Mouse (Mus musculus): ENCODE measurements at regions not wholly inside any gene's neighbourhood (a gene's known extent, or its start where the extent isn't known, plus 50 kb on each side); places are given as distances from the start of the nearest gene placed in this dataset.
A peak's percentile ranks its signal among the peaks of the same experiment; 100 is the strongest.
"Not testable (repeated sequence)": the region's sequence is repeated elsewhere in the genome, so short reads cannot be mapped to it uniquely, and the experiment has no call there.

DNA sequence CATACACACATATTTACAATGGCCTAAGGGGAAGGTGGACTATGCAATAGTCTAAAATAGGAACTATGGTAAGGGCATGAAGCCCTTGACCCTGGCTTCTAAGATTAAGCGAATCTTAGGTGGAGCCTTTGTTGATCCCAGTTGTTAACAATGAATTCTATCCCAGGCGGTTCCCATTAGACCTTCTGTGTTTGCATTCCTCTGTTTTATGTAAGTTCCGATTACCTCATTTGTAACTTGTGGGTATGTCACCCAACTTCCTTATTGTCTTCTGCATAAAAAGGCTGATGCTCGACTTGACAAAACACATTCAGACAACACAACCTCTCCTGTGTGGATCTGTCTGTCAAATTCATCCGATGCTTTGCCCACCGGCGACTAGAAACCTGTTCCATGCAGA lies 335.6 kb downstream of the Gm11232 start:
- DNase-seq (ENCODE audit: low spot score) = not testable (repeated sequence)

DNA sequence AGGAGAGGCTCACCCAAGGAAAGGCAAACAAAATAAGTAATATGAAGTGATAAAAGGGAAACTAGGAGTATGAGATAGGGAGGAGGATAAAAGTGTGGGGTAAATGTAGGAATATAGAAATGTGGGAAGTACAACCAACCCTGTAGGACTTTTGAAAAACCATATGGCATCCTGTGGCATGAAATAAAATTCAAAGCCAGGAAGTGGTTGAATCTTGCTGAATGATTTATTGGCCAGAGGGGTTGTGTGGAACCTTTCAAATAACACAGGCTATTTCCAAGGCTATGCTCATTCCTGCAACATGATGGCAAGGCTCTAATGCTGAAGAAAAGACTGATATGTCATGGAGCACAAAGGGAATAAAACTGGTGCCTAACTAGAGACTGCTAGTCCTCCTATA lies 347.9 kb downstream of the Gm11232 start:
- DNase-seq (ENCODE audit: low spot score) = no peak

DNA sequence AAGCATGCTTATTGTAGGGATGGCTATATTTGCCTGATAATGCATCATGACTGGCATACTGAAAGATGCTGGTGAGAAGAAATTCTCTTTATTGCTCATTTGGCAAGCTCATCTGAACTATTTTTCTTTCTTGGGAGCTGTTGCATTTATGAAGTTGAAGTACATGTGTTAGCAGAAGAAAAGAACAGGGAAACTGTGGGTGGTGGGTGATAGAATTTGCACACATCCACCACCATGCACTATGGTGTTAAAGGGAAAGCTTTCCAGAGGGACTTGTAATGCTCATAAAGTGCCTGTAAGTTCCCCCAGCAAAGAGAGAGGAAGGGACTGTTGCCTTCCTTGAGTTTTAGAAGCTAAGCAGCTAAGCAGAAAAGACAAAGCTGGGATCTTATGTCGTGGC lies 367.3 kb downstream of the Gm11232 start:
- DNase-seq (ENCODE audit: low spot score) = no peak

DNA sequence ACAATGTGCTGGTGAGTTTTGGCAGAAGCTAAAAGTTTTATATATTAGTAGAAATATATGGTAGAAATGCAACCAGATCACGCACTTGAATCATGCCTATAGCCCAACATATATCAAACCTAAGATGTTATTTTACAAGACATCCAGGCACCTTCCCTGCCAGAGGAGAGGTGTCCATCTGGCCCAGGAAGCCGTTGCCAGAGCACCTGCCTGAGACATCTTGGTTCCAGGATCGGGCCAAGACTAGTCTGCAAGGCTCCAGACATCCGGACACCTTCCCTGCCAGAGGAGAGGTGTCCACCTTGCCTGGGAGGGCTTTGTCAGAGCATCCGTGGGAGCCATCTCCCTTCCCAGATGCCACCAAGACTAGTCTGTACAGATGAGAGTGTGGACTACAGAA lies 388.5 kb downstream of the Gm11232 start:
- DNase-seq (ENCODE audit: low spot score) = no peak

DNA sequence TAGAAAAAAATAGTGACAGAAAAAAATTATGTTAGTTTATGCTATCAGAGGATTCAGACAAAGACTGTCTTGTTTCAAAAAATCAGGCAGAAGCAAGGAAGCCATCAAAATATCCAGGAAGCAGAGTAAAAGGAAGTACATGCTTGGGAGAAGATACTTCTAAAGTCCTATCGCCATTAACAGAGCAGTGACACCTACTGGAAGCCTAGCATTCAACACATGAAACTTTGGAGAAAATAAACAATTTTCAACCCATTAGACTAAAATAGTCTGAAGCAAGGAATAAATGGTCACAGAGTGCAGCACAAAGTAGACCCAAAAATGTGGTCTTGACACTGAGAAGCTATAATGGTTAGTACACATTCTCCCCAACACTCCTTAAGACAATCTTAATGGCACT lies 394.0 kb downstream of the Gm11232 start:
- DNase-seq (ENCODE audit: low spot score) = no peak

DNA sequence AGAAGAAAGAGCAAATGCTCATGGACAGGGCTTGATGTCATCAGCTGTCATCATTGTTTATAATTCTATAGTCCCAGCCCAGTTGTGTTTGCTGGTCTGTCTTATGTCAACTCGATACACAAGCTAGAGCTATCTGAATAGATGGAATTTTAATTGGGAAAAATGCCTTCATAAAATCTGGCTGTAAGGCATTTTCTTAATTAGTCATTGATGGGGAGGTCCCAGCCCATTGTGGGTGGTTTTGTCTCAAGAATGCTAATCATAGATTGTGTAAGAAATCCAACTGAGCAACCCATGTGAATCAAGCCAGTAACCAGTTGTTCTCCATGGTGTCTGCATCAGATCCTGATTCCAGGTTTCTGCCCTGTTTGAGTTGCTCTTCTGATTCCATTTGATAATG lies 400.1 kb downstream of the Gm11232 start:
- no peak for DNase-seq (ENCODE audit: low spot score)

DNA sequence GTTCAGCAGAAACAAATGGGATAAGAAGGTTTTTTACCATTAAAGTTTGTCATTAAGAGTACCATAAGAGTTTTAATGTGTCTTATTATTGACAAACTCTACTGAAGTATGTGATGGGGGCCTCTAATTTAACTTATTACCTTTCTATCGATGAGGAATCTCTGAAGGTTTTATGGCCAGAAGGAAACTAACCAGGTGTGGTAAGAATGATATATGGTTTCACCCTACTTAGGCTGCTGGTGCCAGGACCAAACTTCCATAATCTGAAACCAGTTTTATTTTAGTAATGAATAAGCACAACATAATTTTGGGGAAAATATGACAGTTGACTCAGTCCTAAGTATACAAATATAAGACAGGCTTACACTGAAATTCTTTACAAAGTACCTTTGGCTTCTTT lies 401.1 kb downstream of the Gm11232 start:
- no peak for DNase-seq (ENCODE audit: low spot score)

DNA sequence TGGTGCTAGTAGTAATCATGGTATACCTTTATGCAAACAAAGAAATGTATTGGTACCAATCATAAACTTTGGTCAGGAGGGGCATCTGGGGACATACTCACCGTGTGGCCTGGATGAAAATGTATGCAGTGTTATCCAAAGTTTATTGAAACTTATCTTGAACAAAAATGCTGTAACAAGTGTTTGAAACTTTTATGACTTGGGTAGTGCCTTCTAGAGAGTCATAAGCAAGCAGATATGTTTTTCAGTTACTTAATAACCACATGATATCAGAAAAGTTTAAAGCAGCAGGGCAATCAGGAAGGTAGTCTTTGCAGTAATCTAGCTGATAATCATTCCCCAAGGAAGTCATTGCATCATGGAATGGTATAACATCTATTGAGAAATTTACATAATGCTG lies 401.5 kb downstream of the Gm11232 start:
- DNase-seq (ENCODE audit: low spot score) = no peak

DNA sequence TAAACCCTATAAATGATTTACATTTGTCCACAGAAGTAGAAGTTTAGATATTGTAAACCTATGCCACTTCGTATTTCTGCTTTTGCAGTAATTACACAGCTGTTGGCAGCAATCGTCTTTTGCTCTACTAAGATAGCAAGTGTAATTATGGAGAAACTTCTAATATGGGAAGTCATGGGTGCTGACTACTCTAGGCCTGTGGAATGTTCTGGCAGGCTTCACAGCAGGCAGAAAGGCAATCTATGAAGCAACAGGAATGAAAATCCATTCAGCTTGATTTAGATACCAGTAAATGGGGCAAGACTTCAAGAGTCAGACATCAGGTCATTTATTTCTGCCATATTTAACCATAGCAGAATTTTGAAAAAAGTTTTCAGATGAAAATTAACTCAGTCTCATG lies 405.9 kb downstream of the Gm11232 start:
- DNase-seq (ENCODE audit: low spot score) = peak; percentile 6

DNA sequence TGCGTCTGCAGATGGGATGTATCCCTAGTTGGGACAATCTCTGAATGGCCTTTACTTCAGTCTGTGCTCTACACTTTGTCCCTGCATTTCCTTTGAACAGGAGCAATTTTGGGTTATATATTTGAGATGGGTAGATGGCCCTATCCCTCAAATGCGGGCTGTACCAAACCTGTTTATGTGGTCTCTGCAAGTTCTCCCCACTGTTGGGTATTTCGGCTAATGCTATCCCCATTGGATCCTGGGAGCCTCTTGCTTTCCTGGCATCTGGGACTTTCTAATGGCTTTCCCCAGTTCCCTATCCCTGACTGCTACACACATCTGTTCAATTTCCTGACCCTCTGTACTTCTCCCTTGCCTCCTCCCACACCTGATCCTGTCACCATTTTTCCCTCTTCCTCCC lies 414.7 kb downstream of the Gm11232 start:
- no peak for DNase-seq (ENCODE audit: low spot score)

DNA sequence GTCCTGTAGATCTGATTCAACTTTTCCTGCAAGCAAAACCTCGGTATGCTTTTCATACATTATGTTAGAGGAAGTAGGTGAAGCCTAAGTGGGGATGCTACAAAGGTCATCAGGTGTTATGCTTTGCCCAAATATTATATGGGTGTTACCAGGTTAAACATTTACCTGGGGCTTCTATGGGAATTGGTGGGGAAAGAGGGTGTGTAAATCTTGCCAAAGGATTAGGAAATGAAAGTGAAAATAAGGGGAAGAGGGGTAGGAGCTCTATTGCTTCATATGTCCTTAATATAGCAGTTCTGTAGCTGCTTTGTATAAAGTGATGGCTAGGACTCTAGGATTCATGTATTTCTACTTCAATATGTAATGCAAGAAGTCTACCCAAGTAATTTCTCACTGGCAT lies 419.2 kb downstream of the Gm11232 start:
- DNase-seq (ENCODE audit: low spot score) = no peak

DNA sequence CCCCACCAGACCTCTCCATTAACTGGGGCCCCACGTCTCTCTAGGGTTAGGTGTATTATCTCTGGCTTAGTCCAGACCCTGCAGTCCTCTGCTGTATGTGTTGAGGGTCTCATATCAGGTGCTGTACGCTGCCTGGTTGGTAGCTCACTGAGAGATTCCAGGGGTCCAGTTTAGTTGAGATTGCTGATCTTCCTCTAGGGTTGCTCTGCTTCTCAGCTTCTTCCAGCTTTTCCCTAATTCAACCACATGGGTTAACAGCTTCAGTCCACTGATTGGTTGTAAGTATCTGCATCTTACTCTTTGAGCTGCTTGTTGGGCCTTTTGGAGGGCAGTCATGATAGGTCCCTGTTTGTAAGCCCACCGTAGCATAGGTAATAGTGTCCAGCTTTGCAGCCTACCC lies 425.1 kb downstream of the Gm11232 start:
- no peak for DNase-seq (ENCODE audit: low spot score)

DNA sequence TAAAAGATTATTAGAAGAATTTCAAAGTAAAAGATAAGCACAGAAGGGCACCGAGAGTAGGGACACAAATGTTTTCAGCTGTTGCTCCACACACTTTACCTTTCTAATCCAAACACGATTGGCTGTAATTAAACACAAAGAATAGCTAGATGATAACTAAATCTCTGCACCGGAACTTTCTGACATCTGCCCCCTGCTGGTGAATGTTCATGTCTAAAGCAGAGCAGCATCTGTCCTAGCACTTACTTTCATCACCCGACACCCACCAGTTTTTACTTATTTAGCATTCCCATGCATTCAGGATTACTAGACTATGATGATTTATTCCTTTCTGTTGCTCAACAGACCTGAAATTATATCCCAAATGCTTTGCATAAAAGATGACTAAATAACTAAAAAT lies 425.7 kb downstream of the Gm11232 start:
- no peak for DNase-seq (ENCODE audit: low spot score)

DNA sequence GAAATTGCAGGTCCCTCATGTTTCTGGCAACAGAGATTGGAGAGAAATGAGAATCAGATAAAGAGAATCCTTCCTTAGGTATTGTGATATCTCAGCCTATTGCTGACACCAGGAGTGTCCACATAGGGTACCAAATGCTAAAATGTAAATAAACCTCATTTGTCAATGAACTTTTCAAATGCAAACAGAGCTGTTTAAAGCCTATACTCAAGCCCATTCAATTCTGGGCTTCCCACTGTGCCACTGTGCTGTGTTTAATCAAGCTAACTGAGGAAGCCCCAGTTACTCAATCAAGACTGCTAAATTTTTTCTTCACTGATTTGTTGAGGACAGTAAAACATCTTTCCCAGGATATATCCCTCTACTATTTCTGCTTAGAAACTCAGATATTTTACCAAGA lies 441.2 kb downstream of the Gm11232 start:
- DNase-seq (ENCODE audit: low spot score) = no peak

DNA sequence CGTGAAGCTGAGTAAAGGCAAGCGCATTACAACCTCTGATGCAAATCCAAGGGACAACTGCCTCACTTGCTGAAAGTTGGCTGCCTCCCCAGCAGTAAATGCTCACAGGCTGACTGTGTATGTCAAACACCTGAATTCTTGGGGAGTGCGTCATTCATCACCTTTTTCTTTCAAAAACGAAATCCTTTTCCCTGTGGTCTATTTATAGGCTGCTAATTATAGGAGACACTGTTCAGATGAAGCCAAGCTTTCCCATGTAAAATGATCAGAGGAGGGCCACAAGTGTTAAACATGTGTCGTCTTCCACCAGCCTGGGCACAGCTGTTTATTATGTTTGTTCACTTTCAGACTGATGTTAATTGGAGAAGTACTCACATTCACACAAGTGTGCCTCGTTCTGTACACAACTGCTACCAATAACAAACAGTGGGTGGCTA lies 450.6 kb downstream of the Gm11232 start:
- DNase-seq (ENCODE audit: low spot score) = no peak

DNA sequence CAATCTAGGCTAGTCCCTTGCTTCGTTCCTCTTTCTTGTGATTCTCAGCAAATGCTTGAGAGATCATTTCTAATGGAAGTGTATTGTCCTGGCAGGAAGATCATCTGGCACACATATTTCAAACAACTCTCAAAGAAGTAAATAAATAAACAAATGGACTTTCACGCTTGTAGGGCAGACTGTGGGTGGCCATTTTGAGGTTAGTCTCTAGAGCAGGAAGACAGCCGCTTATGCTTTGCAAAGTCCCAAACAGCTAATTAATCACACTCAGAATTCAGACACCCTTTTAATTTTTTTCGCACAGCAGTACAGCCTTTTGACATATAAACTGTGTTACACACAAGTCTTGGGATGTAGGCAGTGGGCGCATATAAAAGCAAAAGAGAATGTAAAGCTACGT lies 451.1 kb downstream of the Gm11232 start:
- no peak for DNase-seq (ENCODE audit: low spot score)

DNA sequence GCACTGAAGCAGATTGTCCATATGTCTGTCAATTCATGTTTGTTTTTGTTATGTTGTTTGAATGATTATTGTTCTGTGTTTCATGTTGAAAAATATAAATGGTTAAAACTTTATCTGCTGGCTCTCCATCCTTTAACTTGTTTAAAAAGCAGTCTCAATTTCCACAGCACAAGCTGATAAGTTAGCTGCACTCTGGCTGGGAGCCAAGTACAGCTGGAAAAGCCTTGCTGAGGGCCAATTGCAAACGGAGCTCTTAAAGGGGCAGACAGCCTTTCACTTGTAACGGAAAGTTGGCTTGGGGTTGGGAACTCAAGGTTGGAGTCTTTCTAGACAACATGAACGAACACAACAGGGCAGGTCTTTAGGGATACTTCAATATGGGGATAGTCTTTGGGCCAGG lies 462.0 kb downstream of the Gm11232 start:
- not testable (repeated sequence) for DNase-seq (ENCODE audit: low spot score)

DNA sequence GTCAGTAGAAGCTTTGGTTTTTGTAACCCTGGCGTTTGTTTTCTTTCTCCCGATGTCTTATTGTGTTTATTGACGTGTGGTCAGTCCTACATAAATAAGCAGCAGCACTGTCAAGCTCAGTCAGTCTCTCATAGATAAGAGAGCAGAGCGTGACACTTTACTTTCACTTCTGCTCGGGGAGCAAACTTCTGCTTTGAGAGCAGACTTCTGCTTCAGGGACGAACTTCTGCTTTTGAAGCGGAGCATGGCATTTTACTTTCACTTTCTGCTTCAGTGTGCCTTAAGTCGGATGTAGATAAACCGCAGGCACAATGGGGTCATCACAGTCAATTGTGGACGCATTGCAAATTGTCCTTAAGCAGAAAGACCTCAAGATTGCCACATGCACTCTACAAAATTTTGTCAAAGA lies 466.0 kb downstream of the Gm11232 start:
- DNase-seq (ENCODE audit: low spot score) = peak; percentile 48

DNA sequence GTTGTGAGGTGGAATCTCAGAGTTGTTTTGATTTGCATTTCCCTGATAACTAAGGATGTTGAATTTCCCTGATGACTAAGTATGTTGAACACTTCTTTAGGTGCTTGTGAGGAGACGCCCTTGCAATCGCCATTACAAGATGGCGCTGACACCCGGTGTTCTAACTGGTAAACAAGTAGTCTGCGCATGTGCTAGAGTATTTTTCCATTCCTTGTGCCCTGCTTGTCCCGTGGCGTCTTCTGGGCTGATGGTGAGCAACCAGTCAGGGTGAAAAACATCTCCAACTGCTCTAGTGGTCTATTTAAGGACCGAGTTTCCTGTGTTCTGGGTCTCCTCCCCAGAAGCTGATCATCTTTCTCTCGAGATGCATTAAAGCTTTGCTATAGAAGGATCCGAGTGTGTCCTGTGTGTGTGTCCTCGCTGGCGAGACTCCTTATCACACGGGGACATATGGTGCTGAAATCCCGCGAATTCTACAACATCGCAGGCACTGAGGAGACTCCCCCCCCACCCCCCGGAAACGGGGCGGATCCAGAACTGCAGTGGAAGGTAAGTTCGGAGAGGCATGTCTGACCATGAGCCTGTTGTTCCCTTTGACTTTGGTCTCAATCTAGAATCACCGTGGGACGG lies 466.5 kb downstream of the Gm11232 start:
- DNase-seq (ENCODE audit: low spot score) = peak; percentile 39

DNA sequence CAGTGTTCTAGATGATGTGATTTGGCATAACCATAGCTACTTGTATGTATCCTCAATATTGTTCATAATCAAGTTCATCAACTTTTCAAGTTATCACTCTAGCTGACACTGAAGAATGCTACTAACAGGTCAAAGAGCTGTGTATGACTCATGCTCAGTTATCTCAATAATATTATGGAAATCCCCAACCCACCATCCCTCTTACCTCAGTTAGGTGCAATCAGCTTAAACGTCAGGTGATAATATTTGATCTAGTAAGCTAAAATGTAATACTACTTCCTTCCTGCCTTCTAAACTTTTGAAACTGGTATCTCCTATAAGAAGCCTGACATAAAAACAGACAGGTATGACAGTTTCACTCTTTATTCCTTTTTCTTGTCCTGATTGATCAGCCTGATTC lies 474.6 kb downstream of the Gm11232 start:
- DNase-seq (ENCODE audit: low spot score) = no peak

DNA sequence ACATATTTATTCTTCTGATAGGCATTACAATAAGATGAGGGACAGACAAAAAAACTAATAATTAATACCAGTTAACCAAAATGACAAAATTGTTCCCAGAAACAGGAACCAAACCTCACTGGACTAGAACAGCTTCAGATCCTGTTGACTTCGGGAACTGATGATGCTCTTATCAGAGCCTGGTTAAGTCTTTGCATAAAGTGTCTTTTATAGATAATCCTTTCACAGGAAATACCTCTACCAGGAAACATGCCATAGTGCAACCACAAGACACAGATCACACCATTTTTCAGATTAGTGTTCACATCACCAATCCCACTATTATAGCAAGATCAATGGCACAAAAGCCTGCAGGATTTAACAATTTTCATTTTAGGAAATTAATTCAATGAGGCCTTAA lies 478.1 kb downstream of the Gm11232 start:
- DNase-seq (ENCODE audit: low spot score) = no peak

DNA sequence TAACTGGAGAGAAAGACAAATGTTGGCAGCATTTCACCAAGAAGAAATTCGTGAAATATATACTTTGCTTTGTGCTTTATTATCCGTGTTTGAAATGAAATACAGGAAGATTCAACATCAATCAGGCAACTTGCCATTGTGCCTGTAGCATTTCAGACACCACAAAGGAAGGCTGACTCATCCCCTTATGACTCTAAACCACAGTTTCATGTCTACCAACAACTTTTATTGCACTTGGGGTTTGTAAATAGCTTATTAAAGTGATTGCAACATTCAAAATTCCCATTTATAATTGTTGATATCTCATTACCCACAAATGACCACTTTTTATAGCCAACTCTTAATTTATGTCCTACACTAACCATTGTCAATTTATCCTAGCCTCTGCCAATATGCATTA lies 497.9 kb downstream of the Gm11232 start:
- no peak for DNase-seq (ENCODE audit: low spot score)

DNA sequence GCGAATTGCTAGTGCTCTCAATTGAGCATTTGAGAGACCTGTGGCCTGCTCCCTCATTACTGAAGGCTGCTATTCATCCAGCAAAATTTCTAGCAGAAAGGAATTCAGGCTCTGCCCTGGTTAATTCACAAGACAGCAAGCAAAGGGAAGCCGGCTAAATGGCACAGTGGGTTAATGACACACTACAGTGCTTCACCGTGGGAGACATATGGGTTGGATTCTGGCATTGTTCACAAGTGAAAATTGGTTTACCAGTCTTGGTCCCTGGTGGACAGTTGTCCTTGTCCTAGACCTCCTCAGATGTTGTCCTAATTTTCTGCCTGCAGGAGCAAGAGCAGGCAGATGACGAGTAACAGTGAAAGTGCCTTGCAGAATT lies 527.3 kb downstream of the Gm11232 start:
- no peak for DNase-seq (ENCODE audit: low spot score)

DNA sequence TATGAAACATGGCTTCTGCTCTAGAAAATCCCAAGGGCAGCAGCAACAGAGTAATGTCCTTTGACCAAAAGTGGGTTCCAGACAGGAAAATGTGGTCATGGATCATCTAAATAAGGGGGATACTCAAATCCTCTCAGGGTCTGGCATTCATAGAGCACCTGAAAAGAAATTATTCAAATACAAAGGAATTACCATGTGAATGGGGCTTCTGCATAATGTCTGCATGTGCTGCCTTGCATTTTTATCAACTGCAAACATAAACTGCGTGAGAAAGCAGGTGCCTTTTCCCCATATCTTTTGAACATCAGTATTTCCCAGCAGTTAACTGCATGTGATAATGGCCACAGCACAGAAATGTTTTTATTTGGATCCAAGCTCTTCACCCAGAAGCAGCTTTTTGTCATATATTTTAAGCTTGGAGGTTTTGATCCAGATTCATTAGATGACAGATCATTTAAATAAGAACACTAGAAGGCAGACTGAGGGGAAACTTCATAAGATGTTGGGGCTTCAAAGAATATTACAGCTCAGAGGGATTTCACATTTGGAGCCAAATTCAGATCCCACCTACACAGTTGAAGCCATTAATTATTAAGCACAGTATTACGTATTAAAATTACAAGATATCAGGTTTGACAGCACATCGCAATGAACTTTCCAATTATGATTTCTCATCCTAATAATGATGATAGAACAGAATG lies 527.8 kb downstream of the Gm11232 start:
- DNase-seq (ENCODE audit: low spot score) = no peak
